Mouse (Mus musculus): ENCODE data around the gene Adgrl2.

The Adgrl2 gene

GRCm38 (mm10) chr3:148835136-148835535, 155.2 kb downstream of the Adgrl2 start:
- no peak for DNase-seq (ENCODE audit: extremely low read depth, insufficient read length, low spot score)

- DNase-seq (ENCODE audit: extremely low read depth, insufficient read length, low spot score) = no peak
Observed at GRCm38 (mm10) chr3:148833070-148833769, 157.1 kb downstream of the Adgrl2 start.

DNA sequence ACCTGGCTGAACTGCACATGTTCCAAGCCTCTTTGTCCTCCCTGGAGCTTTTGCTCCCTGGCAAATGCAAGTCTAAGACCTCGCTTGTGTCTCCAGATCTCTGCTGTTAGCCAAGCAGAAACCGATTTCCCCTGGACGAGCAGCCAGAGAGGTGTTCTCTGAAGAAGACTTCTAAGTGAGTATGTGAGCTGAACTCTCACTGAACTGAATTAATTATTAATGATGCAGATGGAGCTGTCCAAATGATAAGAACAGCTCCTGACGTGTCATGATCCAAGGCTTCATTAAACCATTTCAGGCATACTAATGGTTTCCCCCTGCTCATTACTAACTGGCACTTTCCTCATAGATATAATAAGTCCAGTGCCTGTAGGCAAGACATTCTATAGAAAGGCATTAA, 158.4 kb downstream of the Adgrl2 start:
- DNase-seq (ENCODE audit: extremely low read depth, insufficient read length, low spot score) = no peak

GRCm38 (mm10) chr3:148828519-148828918, 161.8 kb downstream of the Adgrl2 start:
- DNase-seq (ENCODE audit: extremely low read depth, insufficient read length, low spot score) = no peak

DNA sequence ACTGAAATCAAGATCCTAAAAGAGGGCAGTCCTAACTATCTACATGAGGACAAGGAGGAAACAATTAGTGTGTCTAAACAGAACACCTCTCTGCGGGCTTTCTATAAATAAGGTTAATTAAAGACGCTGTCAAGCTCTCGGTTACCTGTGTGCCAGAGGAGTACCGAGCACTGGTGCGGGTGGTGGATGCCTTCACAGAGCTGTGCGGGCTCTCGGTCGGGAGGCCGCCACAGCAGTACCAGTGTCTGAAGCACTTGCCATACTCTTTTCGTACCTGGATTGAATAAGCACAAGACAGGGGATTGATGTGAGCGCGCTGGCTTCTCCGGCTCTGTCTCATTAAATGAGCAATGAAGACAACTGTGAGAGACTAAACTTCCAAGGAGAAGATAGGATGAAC, 166.8 kb downstream of the Adgrl2 start:
- DNase-seq (ENCODE audit: extremely low read depth, insufficient read length, low spot score) = no peak

DNA sequence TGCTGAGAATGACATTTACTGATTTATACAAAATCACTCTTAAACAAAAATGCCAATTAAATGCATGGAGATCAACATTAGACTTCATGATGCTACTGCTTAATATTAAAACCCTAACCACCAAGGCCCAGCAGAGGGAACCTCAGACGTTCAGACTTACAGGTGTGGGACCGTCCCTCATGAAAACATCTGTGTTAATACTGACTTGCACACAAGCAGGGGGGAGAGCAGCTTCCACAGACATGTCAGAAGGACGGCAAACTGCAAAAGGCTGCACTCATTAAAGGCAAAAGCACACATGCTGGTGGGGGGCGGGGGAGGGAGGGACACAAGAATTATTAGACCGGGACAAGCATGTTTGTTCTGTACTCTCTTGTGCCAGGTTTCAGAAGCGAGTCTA, 168.7 kb downstream of the Adgrl2 start:
- DNase-seq (ENCODE audit: extremely low read depth, insufficient read length, low spot score) = no peak

GRCm38 (mm10) chr3:148819323-148820046, 170.9 kb downstream of the Adgrl2 start:
- DNase-seq (ENCODE audit: extremely low read depth, insufficient read length, low spot score) = no peak

DNA sequence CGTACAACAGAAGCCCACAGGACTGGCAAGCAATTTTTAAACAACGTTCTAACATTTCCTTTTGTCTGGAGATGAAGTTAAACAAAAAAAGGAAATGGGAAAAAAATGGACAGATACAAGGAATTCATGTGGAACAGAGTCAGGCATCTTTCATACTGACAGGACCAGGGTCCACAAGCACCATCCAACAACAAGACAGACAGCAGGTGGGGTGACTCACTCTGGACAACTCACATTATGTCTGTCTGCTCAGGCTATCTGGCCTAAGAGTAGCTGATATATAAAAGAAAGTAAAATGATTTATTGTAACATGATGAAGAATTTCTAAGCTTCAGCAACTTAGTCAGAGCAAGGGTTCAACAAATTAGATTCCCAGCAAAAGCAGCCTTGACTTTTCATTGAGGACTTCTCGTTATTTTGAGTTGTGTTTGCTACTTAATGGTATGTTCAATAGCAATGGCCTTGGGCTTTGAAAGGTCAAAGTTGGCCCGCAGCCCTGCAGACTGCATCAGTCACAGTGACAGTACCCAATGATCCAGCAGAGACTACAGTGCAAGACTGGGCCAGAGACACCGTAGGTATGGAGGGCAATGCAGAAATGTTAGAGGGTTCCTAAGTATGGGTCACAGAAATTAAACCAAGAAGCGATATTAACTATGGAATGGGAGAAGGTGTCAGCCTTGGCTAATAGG, 171.8 kb downstream of the Adgrl2 start:
- no peak for DNase-seq (ENCODE audit: extremely low read depth, insufficient read length, low spot score)

DNA sequence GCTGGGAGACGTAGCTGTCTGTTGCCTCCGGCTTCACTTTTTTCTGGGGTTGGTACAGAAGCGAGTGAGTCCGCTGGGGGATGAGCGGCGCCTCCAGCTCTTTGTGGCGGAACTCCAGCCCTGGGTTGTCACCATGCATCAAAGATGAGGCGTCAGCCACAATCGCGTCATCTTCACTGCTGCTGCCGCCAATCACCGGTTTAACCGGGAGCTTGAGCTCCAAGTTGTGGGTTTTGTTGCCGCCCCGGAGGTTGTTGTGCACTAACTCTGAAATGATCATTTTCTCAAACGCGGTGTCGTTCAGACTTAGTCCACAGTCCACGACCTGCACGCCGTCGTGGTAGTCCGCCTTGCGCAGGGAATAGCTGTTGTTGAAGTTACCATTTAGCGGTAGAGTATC, 172.9 kb downstream of the Adgrl2 start:
- DNase-seq (ENCODE audit: extremely low read depth, insufficient read length, low spot score) = no peak

- no peak for DNase-seq (ENCODE audit: extremely low read depth, insufficient read length, low spot score)
Observed at GRCm38 (mm10) chr3:148813121-148813520, 177.2 kb downstream of the Adgrl2 start.

GRCm38 (mm10) chr3:148812059-148812458, 178.3 kb downstream of the Adgrl2 start:
- peak; percentile 11 for DNase-seq (ENCODE audit: extremely low read depth, insufficient read length, low spot score)

- no peak for DNase-seq (ENCODE audit: extremely low read depth, insufficient read length, low spot score)
Observed at GRCm38 (mm10) chr3:148806977-148807376, 183.4 kb downstream of the Adgrl2 start.

DNA sequence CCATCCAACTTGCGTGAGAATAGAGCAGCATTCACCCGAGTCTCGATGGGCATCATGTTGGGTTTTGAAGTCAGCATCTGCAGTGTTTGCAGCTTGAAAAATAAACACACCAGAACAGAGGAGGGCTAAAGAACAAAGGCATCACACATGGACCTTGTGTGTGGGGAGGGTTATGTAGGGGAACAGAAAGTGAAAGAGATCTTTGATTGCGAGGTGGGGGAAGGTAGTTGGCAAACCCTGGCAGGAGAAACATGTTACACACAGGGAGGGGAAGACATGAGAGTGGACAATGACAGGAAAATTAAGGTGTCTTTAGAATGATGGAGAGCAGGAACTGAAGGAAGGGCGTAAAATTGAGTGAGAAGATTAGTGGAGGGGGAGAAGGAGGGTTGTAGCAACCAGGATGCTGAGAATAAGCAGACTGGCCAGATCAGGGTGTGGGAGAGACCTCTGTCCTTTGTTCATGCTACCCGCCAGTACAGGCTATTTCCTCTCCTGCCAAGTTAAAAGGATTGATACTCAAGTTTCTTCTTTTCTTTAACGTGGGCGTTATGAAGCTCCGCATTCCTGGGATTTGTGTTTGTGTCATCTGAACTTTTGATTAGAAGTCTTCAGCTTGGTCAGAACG, 197.0 kb downstream of the Adgrl2 start:
- no peak for DNase-seq (ENCODE audit: extremely low read depth, insufficient read length, low spot score)

DNA sequence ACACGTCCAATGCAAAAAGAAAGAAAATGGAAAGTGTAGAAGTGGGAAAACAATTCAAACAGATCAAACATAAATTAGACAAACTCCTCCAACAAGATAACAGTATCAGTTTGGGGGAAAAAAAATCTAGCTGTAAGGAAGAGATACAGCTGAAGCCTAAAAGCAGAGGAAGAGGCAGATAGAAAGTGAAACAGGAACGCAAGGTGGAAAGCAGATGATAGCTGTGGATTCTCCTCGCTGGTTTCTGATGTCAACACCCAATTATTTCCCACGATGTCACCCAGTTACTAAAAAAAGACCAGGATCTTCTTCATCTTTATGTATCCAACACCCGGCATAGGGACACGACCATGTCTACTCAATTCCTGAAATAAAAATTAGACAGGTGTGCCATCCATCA, 220.0 kb downstream of the Adgrl2 start:
- no peak for DNase-seq (ENCODE audit: extremely low read depth, insufficient read length, low spot score)

Data from 3134 (cell line).